Mouse (Mus musculus) layer of hippocampus, adult 18-20 months (tissue): ENCODE measurements at regions not wholly inside any gene's neighbourhood (a gene's known extent, or its start where the extent isn't known, plus 50 kb on each side); places are given as distances from the start of the nearest gene placed in this dataset.
A peak's percentile ranks its signal among the peaks of the same experiment; 100 is the strongest.

Source experiments
- DNase-seq, 2 experiments: peaks; one replicate each; pipeline ENCODE4 v3.0.0; 2022; ENCODE audit warnings: low spot score in 2 of 2

DNA sequence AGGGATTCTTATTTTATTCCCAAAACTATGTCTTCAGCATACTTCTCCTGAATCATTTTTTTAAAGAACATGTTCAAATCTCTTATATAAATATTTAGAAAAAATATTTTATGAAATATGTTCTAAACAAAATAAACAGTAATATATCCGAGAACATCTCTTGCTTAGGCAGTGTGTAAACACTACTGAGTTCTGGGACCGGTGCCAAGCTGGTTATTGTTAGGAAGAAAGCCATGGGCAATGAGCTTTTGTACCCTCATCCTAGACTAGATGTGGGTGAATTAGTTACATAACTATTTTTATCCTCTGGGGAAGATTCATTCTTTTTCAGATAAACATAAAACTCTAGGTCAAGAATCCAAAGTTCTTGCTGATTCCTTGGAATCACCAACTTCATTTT, 222.5 kb upstream of the Gm10801 start:
- DNase-seq: peak in 1 of 2 experiments; percentile 39

DNA sequence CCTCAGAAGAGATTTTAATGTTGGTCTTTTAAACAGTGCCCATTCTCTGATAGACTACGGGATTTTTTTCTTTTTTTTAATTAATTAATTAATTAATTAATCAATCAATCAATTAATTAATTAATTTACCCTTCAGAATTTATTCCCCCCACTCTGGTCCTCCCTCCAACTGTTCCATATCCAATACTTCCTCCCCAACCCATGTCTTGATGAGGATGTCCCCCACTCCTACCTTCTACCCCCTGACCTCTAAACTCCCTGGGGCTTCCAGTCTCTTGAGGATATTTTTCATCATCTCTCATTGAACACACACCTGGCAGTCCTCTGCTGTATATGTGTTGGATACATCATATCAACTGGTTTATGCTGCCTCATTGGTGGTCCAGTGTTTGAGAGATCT, 180.5 kb upstream of the Gm10801 start:
- DNase-seq: no peak
